Mouse (Mus musculus): ENCODE data around the gene Ppp1r14a. TPM values are rescaled to one million over a fixed set of nuclear protein-coding genes. Genes with fewer than 3 reads are reported as not detected.

Gene Ppp1r14a
- polyA plus RNA-seq, 1 experiment from 2014 or later = 25.1 TPM

DNA sequence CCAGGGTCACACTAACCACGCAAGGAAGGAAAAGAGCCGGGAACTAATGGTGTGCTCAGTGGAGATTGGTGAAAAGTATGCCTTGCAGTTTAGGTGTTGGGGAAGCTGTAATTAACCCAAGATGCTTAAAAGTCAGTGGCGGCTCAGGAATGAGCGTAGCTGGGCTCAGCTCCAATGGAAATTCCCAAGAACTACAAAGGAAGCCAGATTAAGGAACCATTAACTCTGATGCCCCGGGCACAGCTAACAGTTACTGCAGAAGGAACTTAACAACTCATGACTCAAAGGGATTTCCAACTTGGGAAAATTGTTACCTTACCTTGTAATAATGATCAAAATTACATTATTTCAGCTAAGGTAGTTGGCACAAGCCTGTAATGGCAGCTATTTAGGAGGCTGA, 12.4 kb upstream of the Ppp1r14a start:
- no peak overlapping the region for H3K4me2 ChIP-seq (replicated peaks; ENCODE audit: low read depth, low read length)
- H3K9me3 ChIP-seq (ENCODE audit: low read length) = no peaks in the 10 kb centered on the region
- H3K9ac ChIP-seq (replicated peaks; ENCODE audit: low read length) = no peak overlapping the region
- H3K4me1 ChIP-seq (ENCODE audit: insufficient read depth, low read length) = peaks cover 21% of the 10 kb centered on the region
- 46% methylated on average over 5 of the region's 5 CpGs for WGBS
- peaks cover 17% of the 10 kb centered on the region; the same call in 1 of the 2 replicates for H3K27me3 ChIP-seq (ENCODE audit: insufficient read depth, low read length)
- no peaks in the 10 kb centered on the region for H3K36me3 ChIP-seq (ENCODE audit: insufficient read depth, low read length)
- no peak overlapping the region for H3K4me3 ChIP-seq (ENCODE audit: low read length)
- H3K27ac ChIP-seq (ENCODE audit: low read length) = peak overlapping the region; percentile 49; the same call in 1 of the 2 replicates
- ATAC-seq (ENCODE audit: low FRiP score, low TSS enrichment) = no peak

DNA sequence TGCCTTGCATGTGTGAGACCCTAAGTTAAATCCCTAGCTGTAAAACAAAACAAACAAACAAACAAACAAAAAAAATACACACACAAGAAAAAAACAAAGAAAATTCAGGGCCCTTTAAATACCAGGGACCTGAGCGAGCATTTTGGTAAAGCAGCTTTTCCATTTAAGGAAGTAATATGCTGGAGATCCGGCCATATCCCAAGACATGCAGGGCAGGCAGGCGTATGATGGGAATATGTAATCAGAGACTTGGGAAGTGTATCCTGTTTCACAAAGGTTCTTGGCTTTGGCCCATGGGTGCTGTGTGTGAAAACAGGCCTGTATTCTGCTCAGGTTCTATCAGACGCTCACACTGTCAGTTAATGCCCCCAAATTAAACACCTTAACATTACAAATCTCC, 11.6 kb upstream of the Ppp1r14a start:
- Histone ChIP-seq H3K27me3 (ENCODE audit: insufficient read depth, low read length) (peaks cover 24% of the 10 kb centered on the region; the same call in 1 of the 2 replicates), H3K4me3 (ENCODE audit: low read length) (no peak overlapping the region), H3K4me2 (replicated peaks; ENCODE audit: low read depth, low read length) (no peak overlapping the region), H3K36me3 (ENCODE audit: insufficient read depth, low read length) (no peaks in the 10 kb centered on the region), H3K9ac (replicated peaks; ENCODE audit: low read length) (no peak overlapping the region), H3K4me1 (ENCODE audit: insufficient read depth, low read length) (peaks cover 24% of the 10 kb centered on the region), H3K9me3 (ENCODE audit: low read length) (no peaks in the 10 kb centered on the region), H3K27ac (ENCODE audit: low read length) (no peak overlapping the region)
- ATAC-seq (ENCODE audit: low FRiP score, low TSS enrichment) = no peak
- 75% methylated on average over 4 of the region's 4 CpGs for WGBS

DNA sequence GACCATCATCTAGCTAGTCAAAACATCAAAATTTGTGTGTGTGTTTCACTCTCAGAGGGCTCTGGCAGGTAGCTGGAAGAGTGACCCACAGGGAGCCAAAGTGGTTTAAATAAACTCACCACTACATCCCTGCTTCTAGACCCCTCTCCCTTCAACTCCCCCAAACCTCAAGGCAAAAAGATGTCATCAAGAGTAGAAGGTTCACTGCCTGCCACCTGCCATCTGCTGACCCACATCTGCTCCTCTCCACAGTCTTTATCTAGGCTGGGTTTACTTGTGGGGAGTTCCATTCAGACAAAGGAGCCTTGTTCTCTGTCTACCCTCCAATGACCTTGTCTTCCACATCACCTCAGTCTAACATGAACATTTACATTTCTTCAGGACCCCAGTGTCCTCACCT, 9.8 kb upstream of the Ppp1r14a start:
- Histone ChIP-seq H3K27me3 (ENCODE audit: insufficient read depth, low read length) (peaks cover 24% of the 10 kb centered on the region; the same call in 1 of the 2 replicates), H3K4me2 (replicated peaks; ENCODE audit: low read depth, low read length) (no peak overlapping the region), H3K27ac (ENCODE audit: low read length) (no peak overlapping the region), H3K4me1 (ENCODE audit: insufficient read depth, low read length) (peaks cover 20% of the 10 kb centered on the region; the same call in 1 of the 2 replicates), H3K36me3 (ENCODE audit: insufficient read depth, low read length) (no peaks in the 10 kb centered on the region), H3K4me3 (ENCODE audit: low read length) (no peak overlapping the region), H3K9me3 (ENCODE audit: low read length) (no peaks in the 10 kb centered on the region), H3K9ac (replicated peaks; ENCODE audit: low read length) (no peak overlapping the region)
- ATAC-seq (ENCODE audit: low FRiP score, low TSS enrichment) = no peak

DNA sequence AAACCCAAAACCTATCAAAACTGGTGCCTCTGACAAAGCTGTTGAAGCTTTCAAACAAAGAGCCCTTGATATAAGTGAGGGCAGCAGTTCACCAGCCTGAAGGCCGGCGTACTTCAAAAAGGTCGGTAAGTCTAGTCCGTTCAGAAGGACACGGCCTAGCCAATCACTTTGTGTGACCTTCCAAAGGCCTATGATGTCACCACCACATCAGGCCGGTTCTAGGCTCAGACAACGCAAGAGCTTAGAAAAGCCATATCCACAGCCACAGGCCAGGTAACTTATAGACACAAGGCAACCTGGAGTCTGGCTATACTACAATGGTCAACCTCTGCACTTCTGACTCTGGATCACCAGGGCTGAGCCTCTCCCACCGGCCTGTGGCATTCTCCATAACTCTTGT, 9.2 kb upstream of the Ppp1r14a start:
- no peak for ATAC-seq (ENCODE audit: low FRiP score, low TSS enrichment)

DNA sequence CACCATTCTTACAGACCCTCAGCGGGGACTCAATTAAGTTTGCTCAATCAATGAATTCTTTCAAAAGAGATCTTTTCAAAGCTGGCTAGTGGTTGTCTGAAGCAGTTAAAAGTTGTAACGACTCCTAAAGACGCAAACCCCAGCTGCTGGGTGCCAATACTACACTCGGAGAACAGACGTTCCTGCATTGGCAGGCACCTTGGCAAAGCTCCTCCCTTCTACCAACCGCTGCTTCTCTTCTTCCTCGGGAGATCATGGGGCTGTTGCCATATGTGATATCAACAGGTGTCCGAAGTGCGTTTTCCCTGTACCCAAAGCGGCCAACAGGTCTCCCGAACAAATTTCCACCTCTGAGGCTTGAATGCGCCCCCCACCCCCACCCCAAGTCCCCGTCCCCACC, 8.3 kb upstream of the Ppp1r14a start:
- no peak for ATAC-seq (ENCODE audit: low FRiP score, low TSS enrichment)
- H3K27me3 ChIP-seq (ENCODE audit: insufficient read depth, low read length) = peaks cover 24% of the 10 kb centered on the region
- peak overlapping the region; percentile 92 for H3K4me2 ChIP-seq (replicated peaks; ENCODE audit: low read depth, low read length)
- peak overlapping the region; percentile 70 for H3K4me3 ChIP-seq (ENCODE audit: low read length)
- H3K27ac ChIP-seq (ENCODE audit: low read length) = no peak overlapping the region
- 9% methylated on average over 13 of the region's 13 CpGs for WGBS
- H3K9me3 ChIP-seq (ENCODE audit: low read length) = no peaks in the 10 kb centered on the region
- H3K36me3 ChIP-seq (ENCODE audit: insufficient read depth, low read length) = no peaks in the 10 kb centered on the region
- peak overlapping the region; percentile 77 for H3K9ac ChIP-seq (replicated peaks; ENCODE audit: low read length)
- peaks cover 20% of the 10 kb centered on the region; the same call in 1 of the 2 replicates for H3K4me1 ChIP-seq (ENCODE audit: insufficient read depth, low read length)

More for the DNA sequence above, 9.2 kb upstream of the Ppp1r14a start:
- Histone ChIP-seq H3K9ac (replicated peaks; ENCODE audit: low read length) (peak overlapping the region; percentile 77; the same call in 1 of the 2 replicates), H3K27ac (ENCODE audit: low read length) (no peak overlapping the region), H3K9me3 (ENCODE audit: low read length) (no peaks in the 10 kb centered on the region), H3K4me3 (ENCODE audit: low read length) (peak overlapping the region; percentile 70), H3K27me3 (ENCODE audit: insufficient read depth, low read length) (peaks cover 24% of the 10 kb centered on the region), H3K4me1 (ENCODE audit: insufficient read depth, low read length) (peaks cover 20% of the 10 kb centered on the region; the same call in 1 of the 2 replicates), H3K4me2 (replicated peaks; ENCODE audit: low read depth, low read length) (peak overlapping the region; percentile 92), H3K36me3 (ENCODE audit: insufficient read depth, low read length) (no peaks in the 10 kb centered on the region)
- WGBS = 78% methylated on average over 8 of the region's 8 CpGs

DNA sequence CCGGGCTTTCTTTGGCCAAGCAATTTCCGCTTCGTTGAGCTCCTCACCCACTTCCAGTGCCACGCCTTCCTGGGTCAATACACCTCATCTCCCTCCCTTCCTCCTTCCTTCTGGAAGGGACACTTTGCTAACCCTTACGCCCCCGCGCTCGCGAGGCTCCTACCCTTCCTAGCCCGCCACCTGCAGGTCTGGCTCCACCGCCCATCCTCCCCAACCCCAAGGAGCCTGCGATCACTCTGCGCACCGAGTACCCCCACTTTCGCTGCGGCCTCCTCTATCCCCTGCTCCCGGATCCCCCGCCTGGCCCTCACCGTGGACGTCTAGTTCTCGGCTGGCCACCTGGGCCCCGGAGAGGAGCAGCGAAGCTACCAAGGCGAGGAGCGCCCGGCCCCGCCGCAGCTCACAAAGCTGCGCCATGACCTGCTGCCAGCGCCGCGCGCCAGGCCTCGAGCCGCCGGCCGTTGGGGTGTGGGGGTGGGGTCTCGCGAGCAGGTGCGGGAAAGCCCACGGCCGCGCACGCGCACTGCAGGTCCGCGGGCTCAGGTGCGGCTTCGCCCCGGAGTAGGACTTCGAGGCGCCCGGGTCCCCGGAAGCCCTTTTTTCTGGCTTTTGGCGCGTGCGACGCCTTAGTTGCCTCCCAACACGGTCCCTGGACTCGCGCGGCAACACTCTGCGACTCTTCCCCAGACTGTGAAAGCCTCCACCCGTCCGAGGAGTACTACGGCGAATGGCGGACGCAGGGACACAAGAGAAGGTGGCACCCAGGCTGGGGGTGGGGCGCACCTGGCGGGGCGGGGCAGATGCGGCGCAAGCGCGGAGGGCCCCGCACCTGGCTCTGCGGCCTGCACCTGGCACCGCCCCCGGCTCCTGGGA, 7.7 kb upstream of the Ppp1r14a start, which contains the start of gene Spint2:
Gene Spint2 (minus strand): TSS at position 712 of the 873 bp plus-strand sequence.
- ATAC-seq (ENCODE audit: low FRiP score, low TSS enrichment) = peak; percentile 91
- Histone ChIP-seq H3K9ac (replicated peaks; ENCODE audit: low read length) (peak within 1 kb of the TSS; percentile 77), H3K27ac (ENCODE audit: low read length) (peak within 1 kb of the TSS; percentile 92), H3K4me2 (replicated peaks; ENCODE audit: low read depth, low read length) (peak within 1 kb of the TSS; percentile 92), H3K36me3 (ENCODE audit: insufficient read depth, low read length) (no peaks in the 10 kb centered on the region), H3K9me3 (ENCODE audit: low read length) (no peaks in the 10 kb centered on the region), H3K4me1 (ENCODE audit: insufficient read depth, low read length) (peaks cover 17% of the 10 kb centered on the region; the same call in 1 of the 2 replicates), H3K27me3 (ENCODE audit: insufficient read depth, low read length) (peaks cover 24% of the 10 kb centered on the region), H3K4me3 (ENCODE audit: low read length) (peak within 1 kb of the TSS; percentile 70)
- WGBS = under 1% methylated on average over 73 of the region's 80 CpGs

DNA sequence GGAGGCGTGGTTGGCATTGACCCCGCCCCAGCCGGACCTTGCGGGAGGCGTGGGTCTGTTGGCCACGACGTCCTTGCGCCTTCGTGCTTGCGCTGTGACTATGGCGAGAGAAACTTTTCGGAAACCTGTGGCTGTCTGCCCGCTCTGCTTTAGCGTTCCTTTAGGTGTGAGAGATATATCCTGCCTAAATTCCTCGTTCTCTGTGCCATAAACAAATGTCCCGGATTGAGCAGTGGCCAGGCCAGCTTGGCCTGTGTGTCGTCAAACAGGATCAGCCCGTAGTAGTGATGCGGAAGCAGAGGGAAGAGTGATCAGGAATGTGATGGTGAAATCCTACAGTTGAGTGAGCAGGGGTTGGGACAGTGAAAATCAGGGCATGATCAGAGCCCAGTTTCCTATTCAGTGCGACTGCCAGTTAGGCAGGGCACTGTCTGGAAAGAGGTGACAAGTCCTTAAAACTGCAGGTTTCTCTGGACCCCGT, 7.0 kb upstream of the Ppp1r14a start:
- H3K9ac ChIP-seq (replicated peaks; ENCODE audit: low read length) = peak overlapping the region; percentile 77
- H3K36me3 ChIP-seq (ENCODE audit: insufficient read depth, low read length) = no peaks in the 10 kb centered on the region
- peak overlapping the region; percentile 70 for H3K4me3 ChIP-seq (ENCODE audit: low read length)
- ATAC-seq (ENCODE audit: low FRiP score, low TSS enrichment) = peak; percentile 55
- H3K27me3 ChIP-seq (ENCODE audit: insufficient read depth, low read length) = peaks cover 24% of the 10 kb centered on the region
- 7% methylated on average over 21 of the region's 21 CpGs for WGBS
- peak overlapping the region; percentile 92 for H3K4me2 ChIP-seq (replicated peaks; ENCODE audit: low read depth, low read length)
- 0 out of 2 replicates have a peak overlapping the region, but pooled peaks have one; percentile 26 for H3K27ac ChIP-seq (ENCODE audit: low read length)
- H3K4me1 ChIP-seq (ENCODE audit: insufficient read depth, low read length) = peaks cover 14% of the 10 kb centered on the region; the same call in 1 of the 2 replicates
- H3K9me3 ChIP-seq (ENCODE audit: low read length) = no peaks in the 10 kb centered on the region

DNA sequence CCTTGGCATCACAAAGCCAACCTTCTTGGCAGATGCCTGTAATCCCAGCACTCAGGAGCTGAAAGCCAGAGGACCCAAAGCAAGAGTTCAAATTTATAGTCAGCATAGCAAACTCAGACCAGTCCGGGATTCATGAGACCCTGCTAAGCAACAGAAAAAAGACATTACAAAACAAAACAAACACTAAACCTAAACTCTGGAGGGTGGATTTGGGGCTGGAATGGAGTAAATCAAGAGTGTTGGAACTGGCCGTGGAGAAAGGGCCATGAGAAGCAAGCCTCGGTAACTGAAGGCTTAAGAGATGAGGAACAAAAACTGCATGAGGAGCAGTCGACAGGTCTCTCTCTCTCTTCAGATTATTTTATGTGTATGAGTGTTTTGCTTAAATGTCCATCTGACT, 5.2 kb upstream of the Ppp1r14a start:
- Histone ChIP-seq H3K27ac (ENCODE audit: low read length) (no peak overlapping the region), H3K27me3 (ENCODE audit: insufficient read depth, low read length) (peaks cover 27% of the 10 kb centered on the region), H3K4me3 (ENCODE audit: low read length) (no peak overlapping the region), H3K4me1 (ENCODE audit: insufficient read depth, low read length) (peaks cover 18% of the 10 kb centered on the region; the same call in 1 of the 2 replicates), H3K4me2 (replicated peaks; ENCODE audit: low read depth, low read length) (no peak overlapping the region), H3K9ac (replicated peaks; ENCODE audit: low read length) (no peak overlapping the region), H3K9me3 (ENCODE audit: low read length) (no peaks in the 10 kb centered on the region), H3K36me3 (ENCODE audit: insufficient read depth, low read length) (no peaks in the 10 kb centered on the region)
- no peak for ATAC-seq (ENCODE audit: low FRiP score, low TSS enrichment)
- 78% methylated on average over 4 of the region's 4 CpGs for WGBS

DNA sequence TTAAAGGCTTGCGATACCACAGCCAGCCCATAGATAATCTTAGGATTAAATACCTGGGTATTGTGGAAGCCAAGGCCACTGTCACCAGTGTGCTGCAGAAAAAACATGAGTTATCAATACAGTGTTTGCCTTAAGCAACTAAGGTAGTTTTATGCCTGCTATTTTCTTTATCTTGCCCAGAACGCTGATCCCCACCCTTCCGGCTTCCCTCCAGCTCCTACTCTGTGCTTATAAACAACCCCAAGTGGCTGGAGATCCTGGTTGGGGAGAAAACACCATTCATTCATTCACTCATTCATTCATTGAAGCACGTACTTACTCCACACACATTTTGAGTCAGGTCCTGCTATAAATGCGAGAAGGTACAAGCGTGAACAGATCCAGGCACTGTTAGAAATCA, 4.6 kb upstream of the Ppp1r14a start:
- H3K4me2 ChIP-seq (replicated peaks; ENCODE audit: low read depth, low read length) = no peak overlapping the region
- no peak overlapping the region for H3K27ac ChIP-seq (ENCODE audit: low read length)
- no peak overlapping the region for H3K4me3 ChIP-seq (ENCODE audit: low read length)
- no peak for ATAC-seq (ENCODE audit: low FRiP score, low TSS enrichment)
- peaks cover 27% of the 10 kb centered on the region for H3K27me3 ChIP-seq (ENCODE audit: insufficient read depth, low read length)
- no peaks in the 10 kb centered on the region for H3K36me3 ChIP-seq (ENCODE audit: insufficient read depth, low read length)
- no peaks in the 10 kb centered on the region for H3K9me3 ChIP-seq (ENCODE audit: low read length)
- H3K4me1 ChIP-seq (ENCODE audit: insufficient read depth, low read length) = peaks cover 25% of the 10 kb centered on the region
- no peak overlapping the region for H3K9ac ChIP-seq (replicated peaks; ENCODE audit: low read length)
- 92% methylated on average over 6 of the region's 6 CpGs for WGBS

DNA sequence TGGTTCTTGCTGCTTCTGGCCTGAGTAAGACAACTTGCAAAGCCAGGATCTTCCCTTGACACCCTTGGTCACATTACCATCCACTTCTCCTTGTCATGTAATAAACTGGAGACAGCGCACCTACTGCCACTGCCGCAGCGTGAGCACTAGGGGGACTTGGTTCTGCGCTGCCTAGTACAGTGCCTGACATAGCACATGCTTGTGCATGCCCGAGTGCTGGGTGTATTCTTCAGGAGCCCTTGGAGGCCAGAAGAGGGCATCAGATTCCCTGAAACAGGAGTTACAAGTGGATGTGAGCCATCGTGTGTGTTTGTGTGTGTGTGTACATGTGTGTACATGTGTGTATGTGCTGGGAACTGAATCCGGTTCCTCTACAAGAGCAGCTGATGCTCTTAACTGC, 1.6 kb upstream of the Ppp1r14a start:
- no peaks in the 10 kb centered on the region for H3K9me3 ChIP-seq (ENCODE audit: low read length)
- no peak overlapping the region for H3K4me3 ChIP-seq (ENCODE audit: low read length)
- H3K9ac ChIP-seq (replicated peaks; ENCODE audit: low read length) = no peak overlapping the region
- H3K27ac ChIP-seq (ENCODE audit: low read length) = no peak overlapping the region
- ATAC-seq (ENCODE audit: low FRiP score, low TSS enrichment) = no peak
- no peak overlapping the region for H3K4me2 ChIP-seq (replicated peaks; ENCODE audit: low read depth, low read length)
- no peaks in the 10 kb centered on the region for H3K36me3 ChIP-seq (ENCODE audit: insufficient read depth, low read length)
- H3K27me3 ChIP-seq (ENCODE audit: insufficient read depth, low read length) = peaks cover 3% of the 10 kb centered on the region
- 87% methylated on average over 7 of the region's 7 CpGs for WGBS
- H3K4me1 ChIP-seq (ENCODE audit: insufficient read depth, low read length) = peaks cover 38% of the 10 kb centered on the region

All from kidney, embryonic 16.5 days (tissue).